Mouse (Mus musculus) forebrain, embryonic 11.5 days (tissue): ENCODE results near the gene Edem2. TPM values are rescaled to one million over a fixed set of nuclear protein-coding genes. Genes with fewer than 3 reads are reported as not detected.

Source experiments
- ATAC-seq: fragments of 200-750 bp; cut with Nextera tagmentation; replicated peaks from 2 replicates; pipeline ENCODE4 v1.8.0; 2017; ENCODE audit warnings: moderate TSS enrichment; ENCODE audit not compliant: low FRiP score
- DNase-seq: peaks from one replicate; pipeline ENCODE4 v3.0.0-alpha.2; 2017; ENCODE audit warnings: low spot score
- H3K27ac ChIP-seq: fragments of 300-500 bp; sonication (generic); 2 replicates; pipeline ENCODE4 v1.5.1; 2014; ENCODE audit warnings: low read depth, low read length
- H3K27me3 ChIP-seq: fragments of 300-500 bp; sonication (generic); 2 replicates; pipeline ENCODE4 v1.6.1; 2014; ENCODE audit warnings: mild to moderate bottlenecking, low read length, mixed read lengths; ENCODE audit not compliant: control insufficient read depth, insufficient read depth
- H3K36me3 ChIP-seq: fragments of 300-500 bp; sonication (generic); 2 replicates; pipeline ENCODE4 v1.6.1; 2014; ENCODE audit warnings: mild to moderate bottlenecking, low read length, moderate library complexity, mixed read lengths; ENCODE audit not compliant: control insufficient read depth, insufficient read depth
- H3K4me1 ChIP-seq: fragments of 300-500 bp; sonication (generic); replicated peaks from 2 replicates; pipeline ENCODE4 v1.6.1; 2014; ENCODE audit warnings: low read length, mixed read lengths; ENCODE audit not compliant: control insufficient read depth, insufficient read depth
- H3K4me2 ChIP-seq: fragments of 300-500 bp; sonication (generic); 2 replicates; pipeline ENCODE4 v1.6.1; 2014; ENCODE audit warnings: low read depth, mild to moderate bottlenecking, low read length, moderate library complexity, mixed read lengths; ENCODE audit not compliant: severe bottlenecking
- H3K4me3 ChIP-seq: fragments of 300-500 bp; sonication (generic); 2 replicates; pipeline ENCODE4 v1.5.1; 2014; ENCODE audit warnings: low read depth, low read length
- H3K9ac ChIP-seq: fragments of 300-500 bp; sonication (generic); 2 replicates; pipeline ENCODE4 v1.6.1; 2014; ENCODE audit warnings: low read length
- H3K9me3 ChIP-seq: fragments of 300-500 bp; sonication (generic); 2 replicates; pipeline ENCODE4 v1.6.1; 2016; ENCODE audit warnings: low read length, mixed read lengths; ENCODE audit not compliant: control insufficient read depth
- WGBS: fragments of 180-500 bp; shearing (Covaris S2); extraction: QIAGEN DNeasy Blood & Tissue Kit; methylation state at CpG from one replicate; pipeline ENCODE4 v1.1.7; 2014; 5-methylcytosine and 5-hydroxymethylcytosine counted together
- polyA plus RNA-seq: library from polyadenylated mRNA; unstranded; fragments of >200 nt; fragmentation: Nextera tagmentation; extraction: Ambion mirVana; gene quantifications from 2 replicates; pipeline ENCODE4 v1.2.1, GENCODE M21; 2014

Gene Edem2
- polyA plus RNA-seq, 1 experiment from 2014 or later, result 31.8 TPM

- no peak overlapping the region for H3K9ac ChIP-seq
- DNase-seq, result peak; percentile 72
- no peak overlapping the region for H3K4me3 ChIP-seq
- H3K4me1 ChIP-seq, result no peaks in the 10 kb centered on the region
- no peaks in the 10 kb centered on the region for H3K9me3 ChIP-seq
- 31% methylated on average over 2 of the region's 2 CpGs for WGBS
- H3K36me3 ChIP-seq, result peaks cover 7% of the 10 kb centered on the region; the same call in 1 of the 2 replicates
- H3K27me3 ChIP-seq, result no peaks in the 10 kb centered on the region
- H3K27ac ChIP-seq, result no peak overlapping the region
- no peak overlapping the region for H3K4me2 ChIP-seq
- no peak for ATAC-seq
Measured at GRCm38 (mm10) chr2:155673546-155673945, 55.7 kb downstream of the Edem2 start.

- Histone ChIP-seq H3K27me3 (no peaks in the 10 kb centered on the region), H3K4me1 (no peaks in the 10 kb centered on the region), H3K36me3 (peaks cover 7% of the 10 kb centered on the region; the same call in 1 of the 2 replicates), H3K9ac (no peak overlapping the region), H3K27ac (no peak overlapping the region), H3K9me3 (no peaks in the 10 kb centered on the region), H3K4me3 (no peak overlapping the region), H3K4me2 (no peak overlapping the region)
- DNase-seq, result no peak
- 90% methylated on average over 4 of the region's 4 CpGs for WGBS
- no peak for ATAC-seq
Measured at GRCm38 (mm10) chr2:155671236-155671635, 58.0 kb downstream of the Edem2 start.

DNA sequence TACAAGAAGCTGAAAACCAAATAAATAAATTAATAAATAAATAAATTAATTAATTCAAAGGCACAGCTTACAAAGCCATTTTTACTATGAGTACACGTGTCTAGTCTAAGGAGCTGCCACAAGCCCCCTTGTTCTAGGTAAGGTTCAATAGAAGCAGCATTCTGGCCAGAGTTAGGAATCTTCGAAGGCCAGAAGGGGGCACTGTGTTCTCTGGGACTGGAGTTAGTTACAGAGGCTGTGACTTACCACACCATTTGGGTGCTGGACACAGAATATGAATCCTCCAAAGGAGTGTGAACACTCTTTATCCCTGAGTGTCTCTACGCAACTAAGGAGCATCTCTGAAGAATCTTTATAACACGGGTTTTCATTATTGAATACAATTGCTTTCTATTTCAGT, 60.8 kb downstream of the Edem2 start:
- ATAC-seq, result no peak
- no peaks in the 10 kb centered on the region for H3K4me1 ChIP-seq
- no peaks in the 10 kb centered on the region for H3K27me3 ChIP-seq
- H3K4me3 ChIP-seq, result no peak overlapping the region
- H3K9me3 ChIP-seq, result no peaks in the 10 kb centered on the region
- WGBS, result 88% methylated on average over 4 of the region's 4 CpGs
- no peak for DNase-seq
- H3K4me2 ChIP-seq, result no peak overlapping the region
- H3K9ac ChIP-seq, result no peak overlapping the region
- H3K27ac ChIP-seq, result no peak overlapping the region
- peaks cover 7% of the 10 kb centered on the region; the same call in 1 of the 2 replicates for H3K36me3 ChIP-seq

- ATAC-seq (no peak), DNase-seq (no peak)
- H3K4me1 ChIP-seq, result no peaks in the 10 kb centered on the region
- no peak overlapping the region for H3K4me2 ChIP-seq
- H3K4me3 ChIP-seq, result no peak overlapping the region
- no peak overlapping the region for H3K9ac ChIP-seq
- no peak overlapping the region for H3K27ac ChIP-seq
- WGBS, result 95% methylated on average over 8 of the region's 8 CpGs
- H3K27me3 ChIP-seq, result no peaks in the 10 kb centered on the region
- peaks cover 6% of the 10 kb centered on the region; the same call in 1 of the 2 replicates for H3K36me3 ChIP-seq
- no peaks in the 10 kb centered on the region for H3K9me3 ChIP-seq
Measured at GRCm38 (mm10) chr2:155667881-155668280, 61.4 kb downstream of the Edem2 start.

- H3K4me2 ChIP-seq, result no peak overlapping the region
- H3K27ac ChIP-seq, result no peak overlapping the region
- H3K9me3 ChIP-seq, result no peaks in the 10 kb centered on the region
- DNase-seq, result no peak
- no peaks in the 10 kb centered on the region for H3K4me1 ChIP-seq
- WGBS, result 82% methylated on average over 6 of the region's 6 CpGs
- H3K9ac ChIP-seq, result no peak overlapping the region
- H3K4me3 ChIP-seq, result no peak overlapping the region
- H3K36me3 ChIP-seq, result no peaks in the 10 kb centered on the region; the same call in 1 of the 2 replicates
- no peak for ATAC-seq
- no peaks in the 10 kb centered on the region for H3K27me3 ChIP-seq
Measured at GRCm38 (mm10) chr2:155663910-155664460, 65.3 kb downstream of the Edem2 start.

DNA sequence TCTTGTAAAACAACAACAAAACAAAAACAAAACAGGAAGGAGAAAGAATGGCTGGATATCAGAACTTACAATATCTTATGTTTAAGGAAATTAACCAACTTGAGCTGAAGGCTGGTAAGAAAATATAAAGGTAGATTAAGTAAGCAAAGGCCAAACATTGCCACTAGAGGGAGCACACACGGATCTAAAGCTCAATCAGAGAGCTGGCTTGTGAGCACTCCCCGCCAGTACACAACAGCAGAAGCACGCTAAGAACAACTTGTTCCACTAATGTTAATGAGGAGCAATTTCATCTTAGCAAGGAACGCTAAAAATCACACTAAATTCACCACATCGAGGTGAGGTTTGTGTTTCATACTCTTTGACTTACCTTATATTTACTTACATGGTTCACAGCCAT, 66.2 kb downstream of the Edem2 start:
- no peak overlapping the region for H3K4me2 ChIP-seq
- H3K4me1 ChIP-seq, result no peaks in the 10 kb centered on the region
- DNase-seq (peak; percentile 67), ATAC-seq (no peak)
- WGBS, result 35% methylated on average over 5 of the region's 5 CpGs
- H3K27ac ChIP-seq, result no peak overlapping the region
- no peaks in the 10 kb centered on the region; the same call in 1 of the 2 replicates for H3K36me3 ChIP-seq
- H3K27me3 ChIP-seq, result no peaks in the 10 kb centered on the region
- H3K4me3 ChIP-seq, result no peak overlapping the region
- H3K9ac ChIP-seq, result no peak overlapping the region
- H3K9me3 ChIP-seq, result no peaks in the 10 kb centered on the region

DNA sequence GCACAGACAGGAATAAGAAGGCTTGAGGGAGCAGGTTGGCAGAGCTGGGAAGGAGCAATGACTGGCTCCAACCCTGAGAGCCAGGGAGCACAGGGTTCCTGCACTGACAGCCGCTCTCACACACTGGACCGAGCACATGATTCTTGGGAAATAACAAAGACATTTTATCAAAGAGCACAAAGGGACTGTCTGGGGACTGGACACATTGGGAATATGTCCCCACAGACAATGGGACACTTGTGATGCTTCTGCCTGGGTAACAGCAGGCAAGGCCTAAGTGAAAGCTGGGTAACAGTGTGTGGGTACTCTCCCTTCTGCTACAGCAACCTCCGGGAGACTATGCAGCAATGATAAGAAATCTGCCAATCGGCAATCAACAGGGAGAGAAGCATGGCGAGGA, 66.9 kb downstream of the Edem2 start:
- 88% methylated on average over 5 of the region's 5 CpGs for WGBS
- no peak overlapping the region for H3K27ac ChIP-seq
- DNase-seq (no peak), ATAC-seq (no peak)
- no peak overlapping the region for H3K9ac ChIP-seq
- no peak overlapping the region for H3K4me2 ChIP-seq
- H3K36me3 ChIP-seq, result no peaks in the 10 kb centered on the region; the same call in 1 of the 2 replicates
- no peaks in the 10 kb centered on the region for H3K4me1 ChIP-seq
- no peak overlapping the region for H3K4me3 ChIP-seq
- no peaks in the 10 kb centered on the region for H3K27me3 ChIP-seq
- no peaks in the 10 kb centered on the region for H3K9me3 ChIP-seq

- peak; percentile 56 for ATAC-seq
Measured at GRCm38 (mm10) chr2:155655759-155656372, 73.4 kb downstream of the Edem2 start.

GRCm38 (mm10) chr2:155652618-155653017, 76.7 kb downstream of the Edem2 start:
- H3K4me3 ChIP-seq, result no peak overlapping the region
- H3K27me3 ChIP-seq, result no peaks in the 10 kb centered on the region
- no peaks in the 10 kb centered on the region for H3K9me3 ChIP-seq
- peaks cover 12% of the 10 kb centered on the region; the same call in 1 of the 2 replicates for H3K36me3 ChIP-seq
- DNase-seq, result no peak
- no peak overlapping the region for H3K9ac ChIP-seq
- 96% methylated on average over 5 of the region's 5 CpGs for WGBS
- no peak overlapping the region for H3K27ac ChIP-seq
- peaks cover 5% of the 10 kb centered on the region; the same call in 1 of the 2 replicates for H3K4me1 ChIP-seq
- no peak overlapping the region for H3K4me2 ChIP-seq
- no peak for ATAC-seq

More at GRCm38 (mm10) chr2:155655759-155656372, 73.4 kb downstream of the Edem2 start:
- Histone ChIP-seq H3K9ac (no peak overlapping the region), H3K4me3 (no peak overlapping the region), H3K27me3 (no peaks in the 10 kb centered on the region), H3K36me3 (peaks cover 4% of the 10 kb centered on the region; the same call in 1 of the 2 replicates), H3K9me3 (no peaks in the 10 kb centered on the region), H3K27ac (no peak overlapping the region), H3K4me1 (peaks cover 5% of the 10 kb centered on the region; the same call in 1 of the 2 replicates), H3K4me2 (no peak overlapping the region)
- DNase-seq, result no peak
- WGBS, result 37% methylated on average over 6 of the region's 6 CpGs
